Mouse (Mus musculus) midbrain, embryonic 13.5 days (tissue): ENCODE measurements around the gene Tmem217. TPM values are rescaled to one million over a fixed set of nuclear protein-coding genes. Genes with fewer than 3 reads are reported as not detected.
"Not testable (repeated sequence)": the region's sequence is repeated elsewhere in the genome, so short reads cannot be mapped to it uniquely, and the experiment has no call there.

Source experiments
- ATAC-seq: fragments of 200-750 bp; cut with Nextera tagmentation; 2 replicates; pipeline ENCODE4 v1.8.0; 2017; ENCODE audit warnings: mild to moderate bottlenecking, moderate TSS enrichment, moderate library complexity
- H3K27ac ChIP-seq: fragments of 300-500 bp; sonication (generic); 2 replicates; pipeline ENCODE4 v1.5.1; 2015; ENCODE audit warnings: inconsistent platforms, mild to moderate bottlenecking, moderate library complexity
- H3K27me3 ChIP-seq: fragments of 300-500 bp; sonication (generic); 2 replicates; pipeline ENCODE4 v1.6.1; 2015; ENCODE audit warnings: mild to moderate bottlenecking, inconsistent platforms
- H3K36me3 ChIP-seq: fragments of 300-500 bp; sonication (generic); 2 replicates; pipeline ENCODE4 v1.6.1; 2015; ENCODE audit warnings: mild to moderate bottlenecking, inconsistent platforms
- H3K4me1 ChIP-seq: fragments of 300-500 bp; sonication (generic); replicated peaks from 2 replicates; pipeline ENCODE4 v1.6.1; 2015; ENCODE audit warnings: inconsistent platforms
- H3K4me2 ChIP-seq: fragments of 300-500 bp; sonication (generic); replicated peaks from 2 replicates; pipeline ENCODE4 v1.6.1; 2015; ENCODE audit warnings: moderate library complexity, mild to moderate bottlenecking, inconsistent platforms
- H3K4me3 ChIP-seq: fragments of 300-500 bp; sonication (generic); replicated peaks from 2 replicates; pipeline ENCODE4 v1.5.1; 2015; ENCODE audit warnings: mild to moderate bottlenecking, inconsistent platforms
- H3K9ac ChIP-seq: fragments of 300-500 bp; sonication (generic); replicated peaks from 2 replicates; pipeline ENCODE4 v1.6.1; 2015; ENCODE audit warnings: mild to moderate bottlenecking, inconsistent platforms
- H3K9me3 ChIP-seq: fragments of 300-500 bp; sonication (generic); 2 replicates; pipeline ENCODE4 v1.6.1; 2016; ENCODE audit warnings: mild to moderate bottlenecking, inconsistent platforms
- WGBS: fragments of 180-500 bp; shearing (Covaris S2); methylation state at CpG from one replicate; pipeline ENCODE4 v1.1.7; 2015; 5-methylcytosine and 5-hydroxymethylcytosine counted together
- polyA plus RNA-seq: library from polyadenylated mRNA; unstranded; fragments of >200 nt; fragmentation: Nextera tagmentation; extraction: Ambion mirVana; gene quantifications from 2 replicates; pipeline ENCODE4 v1.2.1, GENCODE M21; 2015

Gene Tmem217
- polyA plus RNA-seq, 1 experiment from 2014 or later = 2.2 TPM

- WGBS = 93% methylated on average over 5 of the region's 5 CpGs
- H3K27me3 ChIP-seq, H3K27ac ChIP-seq, H3K9ac ChIP-seq, H3K4me2 ChIP-seq, ATAC-seq, H3K4me1 ChIP-seq, H3K4me3 ChIP-seq, H3K36me3 ChIP-seq, H3K9me3 ChIP-seq: not testable (repeated sequence)
Observed at GRCm38 (mm10) chr17:29518665-29519064, 33.5 kb downstream of the Tmem217 start.

- no peaks in the 10 kb centered on the region for H3K36me3 ChIP-seq
- H3K4me1 ChIP-seq = 0 out of 2 replicates have a peak, but pooled peaks cover 3% of the 10 kb centered on the region
- H3K4me2 ChIP-seq = no peak overlapping the region
- peak; percentile 79 for ATAC-seq
- no peak overlapping the region for H3K9ac ChIP-seq
- H3K4me3 ChIP-seq = no peak overlapping the region
- H3K9me3 ChIP-seq = no peaks in the 10 kb centered on the region
- 3% methylated on average over 11 of the region's 11 CpGs for WGBS
- no peak overlapping the region for H3K27ac ChIP-seq
- no peaks in the 10 kb centered on the region for H3K27me3 ChIP-seq
Observed at GRCm38 (mm10) chr17:29514435-29514834, 37.8 kb downstream of the Tmem217 start.

- 41% methylated on average over 13 of the region's 13 CpGs for WGBS
- Histone ChIP-seq H3K36me3 (no peaks in the 10 kb centered on the region), H3K27me3 (no peaks in the 10 kb centered on the region), H3K9ac (no peak overlapping the region), H3K4me1 (0 out of 2 replicates have a peak, but pooled peaks cover 3% of the 10 kb centered on the region), H3K4me2 (no peak overlapping the region), H3K9me3 (no peaks in the 10 kb centered on the region), H3K27ac (no peak overlapping the region), H3K4me3 (no peak overlapping the region)
- ATAC-seq = peak; percentile 48; the same call in 1 of the 2 replicates
Observed at GRCm38 (mm10) chr17:29513044-29513730, 39.0 kb downstream of the Tmem217 start.

GRCm38 (mm10) chr17:29510691-29511090 lies 41.5 kb downstream of the Tmem217 start:
- Histone ChIP-seq H3K4me3 (no peak overlapping the region), H3K36me3 (no peaks in the 10 kb centered on the region), H3K27me3 (no peaks in the 10 kb centered on the region), H3K9ac (no peak overlapping the region), H3K4me2 (no peak overlapping the region), H3K4me1 (0 out of 2 replicates have a peak, but pooled peaks cover 3% of the 10 kb centered on the region), H3K9me3 (no peaks in the 10 kb centered on the region), H3K27ac (no peak overlapping the region)
- ATAC-seq = no peak
- 70% methylated on average over 8 of the region's 8 CpGs for WGBS

- Histone ChIP-seq H3K36me3 (no peaks in the 10 kb centered on the region), H3K27me3 (no peaks in the 10 kb centered on the region), H3K9me3 (no peaks in the 10 kb centered on the region), H3K4me1 (no peaks in the 10 kb centered on the region), H3K27ac (no peak overlapping the region), H3K4me2 (no peak overlapping the region), H3K4me3 (no peak overlapping the region), H3K9ac (no peak overlapping the region)
- 78% methylated on average over 12 of the region's 12 CpGs for WGBS
- no peak for ATAC-seq
Observed at GRCm38 (mm10) chr17:29508927-29509608, 43.1 kb downstream of the Tmem217 start.

GRCm38 (mm10) chr17:29503700-29504099 lies 48.5 kb downstream of the Tmem217 start:
- Histone ChIP-seq H3K4me3 (no peak overlapping the region), H3K36me3 (no peaks in the 10 kb centered on the region), H3K9me3 (no peaks in the 10 kb centered on the region), H3K4me1 (peaks cover 8% of the 10 kb centered on the region; the same call in 1 of the 2 replicates), H3K9ac (no peak overlapping the region), H3K27ac (no peak overlapping the region), H3K27me3 (0 out of 2 replicates have a peak, but pooled peaks cover 5% of the 10 kb centered on the region), H3K4me2 (no peak overlapping the region)
- ATAC-seq = no peak
- 79% methylated on average over 5 of the region's 5 CpGs for WGBS

- Histone ChIP-seq H3K9ac (no peak overlapping the region), H3K4me3 (no peak overlapping the region), H3K4me2 (no peak overlapping the region), H3K27me3 (0 out of 2 replicates have a peak, but pooled peaks cover 5% of the 10 kb centered on the region), H3K27ac (no peak overlapping the region), H3K4me1 (peaks cover 8% of the 10 kb centered on the region; the same call in 1 of the 2 replicates), H3K9me3 (no peaks in the 10 kb centered on the region), H3K36me3 (no peaks in the 10 kb centered on the region)
- 21% methylated on average over 32 of the region's 32 CpGs for WGBS
- ATAC-seq = no peak
Observed at GRCm38 (mm10) chr17:29502669-29503665, 49.2 kb downstream of the Tmem217 start.

- H3K27ac ChIP-seq = no peak overlapping the region
- 81% methylated on average over 7 of the region's 7 CpGs for WGBS
- no peak overlapping the region for H3K4me2 ChIP-seq
Observed at GRCm38 (mm10) chr17:29502005-29502668, 50.0 kb downstream of the Tmem217 start.

GRCm38 (mm10) chr17:29500802-29501469 lies 51.2 kb downstream of the Tmem217 start:
- Histone ChIP-seq H3K9me3 (no peaks in the 10 kb centered on the region), H3K27ac (no peak overlapping the region), H3K9ac (no peak overlapping the region), H3K4me2 (no peak overlapping the region), H3K4me1 (peaks cover 8% of the 10 kb centered on the region; the same call in 1 of the 2 replicates), H3K36me3 (no peaks in the 10 kb centered on the region), H3K27me3 (0 out of 2 replicates have a peak, but pooled peaks cover 5% of the 10 kb centered on the region), H3K4me3 (no peak overlapping the region)
- 85% methylated on average over 17 of the region's 17 CpGs for WGBS
- no peak for ATAC-seq

More at GRCm38 (mm10) chr17:29502005-29502668, 50.0 kb downstream of the Tmem217 start:
- no peak for ATAC-seq
- H3K9ac ChIP-seq = no peak overlapping the region
- peaks cover 8% of the 10 kb centered on the region; the same call in 1 of the 2 replicates for H3K4me1 ChIP-seq
- 0 out of 2 replicates have a peak, but pooled peaks cover 5% of the 10 kb centered on the region for H3K27me3 ChIP-seq
- H3K9me3 ChIP-seq = no peaks in the 10 kb centered on the region
- no peak overlapping the region for H3K4me3 ChIP-seq
- no peaks in the 10 kb centered on the region for H3K36me3 ChIP-seq

- WGBS = 81% methylated on average over 7 of the region's 7 CpGs
- Histone ChIP-seq H3K9me3 (no peaks in the 10 kb centered on the region), H3K9ac (no peak overlapping the region), H3K36me3 (no peaks in the 10 kb centered on the region), H3K27me3 (0 out of 2 replicates have a peak, but pooled peaks cover 5% of the 10 kb centered on the region), H3K4me1 (peaks cover 8% of the 10 kb centered on the region; the same call in 1 of the 2 replicates), H3K27ac (no peak overlapping the region), H3K4me3 (no peak overlapping the region), H3K4me2 (no peak overlapping the region)
- ATAC-seq = no peak
Observed at GRCm38 (mm10) chr17:29500243-29500740, 51.9 kb downstream of the Tmem217 start.
